Mouse (Mus musculus): ENCODE measurements at regions not wholly inside any gene's neighbourhood (a gene's known extent, or its start where the extent isn't known, plus 50 kb on each side); places are given as distances from the start of the nearest gene placed in this dataset.

- no peak for TF ChIP-seq CTCF (conservative IDR thresholded peaks at IDR 0.05; ENCODE audit: low read length)
- no peak for TF ChIP-seq NANOG (IDR thresholded peaks at IDR 0.05; ENCODE audit: borderline replicate concordance, low read length)
- TF ChIP-seq POU5F1 (IDR thresholded peaks at IDR 0.05; ENCODE audit: borderline replicate concordance, low read length): no peak
Measured at GRCm38 (mm10) chr1:190274911-190275310, 104.4 kb upstream of the Prox1 start.

All from E14TG2a.4 (cell line).